Mouse (Mus musculus): ENCODE measurements around the gene Lactb.

- no peak for TF ChIP-seq ZKSCAN1 (IDR thresholded peaks at IDR 0.05; ENCODE audit: borderline replicate concordance, low read depth, low read length)
- TF ChIP-seq ZC3H11A (IDR thresholded peaks at IDR 0.05; ENCODE audit: low read depth, low read length): no peak
- 0 out of 2 replicates have a peak, but pooled peaks have one; percentile 3 for TF ChIP-seq NRF1 (IDR thresholded peaks at IDR 0.05; ENCODE audit: low read depth, low read length)
- TF ChIP-seq CTCF (conservative IDR thresholded peaks at IDR 0.05 in 1 of 2, IDR thresholded peaks at IDR 0.05 in 1 of 2; ENCODE audit: low read depth in 2 of 2, low read length in 2 of 2): no peak
- TF ChIP-seq EP300 (IDR thresholded peaks at IDR 0.05; ENCODE audit: low read length): no peak
- peak; percentile 92 for TF ChIP-seq POLR2A (IDR thresholded peaks at IDR 0.05; ENCODE audit: low read depth, low read length)
- peak; percentile 88; the same call in 1 of the 2 replicates for TF ChIP-seq POLR2AphosphoS2 (IDR thresholded peaks at IDR 0.05; ENCODE audit: low read depth, low read length)
- no peak for TF ChIP-seq RAD21 (IDR thresholded peaks at IDR 0.05; ENCODE audit: low read depth, low read length)
- TF ChIP-seq E2F4 (IDR thresholded peaks at IDR 0.05; ENCODE audit: insufficient replicate concordance, low read depth, low read length): peak; percentile 47; the same call in 1 of the 2 replicates
- peak; percentile 86 for TF ChIP-seq MAX (IDR thresholded peaks at IDR 0.05; ENCODE audit: low read length)
- no peak for TF ChIP-seq USF1 (IDR thresholded peaks at IDR 0.05; ENCODE audit: low read depth, low read length)
- peak; percentile 56; the same call in 1 of the 2 replicates for TF ChIP-seq GABPA (IDR thresholded peaks at IDR 0.05; ENCODE audit: insufficient replicate concordance, low read depth, low read length)
- no peak for TF ChIP-seq JUND (conservative IDR thresholded peaks at IDR 0.05; ENCODE audit: low read depth, low read length)
Measured at GRCm38 (mm10) chr9:66945647-66946641, 29.3 kb downstream of the Lactb start, which contains the start of gene Rps27l.

Measured in CH12.LX (cell line).